In genomic region chr4:129097006-129097405, GRCm38 (mm10) we compare ENCODE assay signal across 22 mouse cellular contexts. TPM values are rescaled to one million over a fixed set of nuclear protein-coding genes. Genes with fewer than 3 reads are reported as not detected.
"Had no signal": no experiment of that assay in that cellular context is flagged by ENCODE, and none has a peak within 500 bp of the region (broad histone marks: within the 10 kb centered on the region; RNA-seq: fewer than 3 reads in every experiment).

No protein-coding gene starts in this region.

- H3K9ac ChIP-seq: liver, embryonic 15.5 days; lung, embryonic 15.5 days; neural tube, embryonic 12.5 days; neural tube, embryonic 15.5 days; stomach, embryonic 15.5 days had no signal

- H3K4me2 ChIP-seq: liver, embryonic 11.5 days; liver, embryonic 15.5 days; lung, embryonic 15.5 days; midbrain, embryonic 11.5 days; neural tube, embryonic 12.5 days; neural tube, embryonic 15.5 days; stomach, embryonic 15.5 days had no signal

- H3K4me3 ChIP-seq: left cerebral cortex, adult 2 months; liver, embryonic 15.5 days; lung, embryonic 15.5 days; megakaryocyte, embryonic 14.5 days; neural tube, embryonic 12.5 days; neural tube, embryonic 15.5 days; stomach, embryonic 15.5 days had no signal

- DNase-seq: kidney, adult 18-20 months; kidney, adult 9 months; kidney, postnatal 14 days; kidney, postnatal 4 days; layer of hippocampus, adult 9-11 months; lung, adult 18-20 months; lung, postnatal 10 days; lung, postnatal 36 days; midbrain, embryonic 14.5 days; retina, postnatal 1 day; right cerebral cortex, postnatal 25 days; spleen, adult 18-20 months; thymus, postnatal 25 days had no signal

- H3K36me3 ChIP-seq: liver, embryonic 15.5 days; lung, embryonic 15.5 days; neural tube, embryonic 12.5 days; neural tube, embryonic 15.5 days; stomach, embryonic 15.5 days had no signal

- H3K4me1 ChIP-seq: liver, embryonic 15.5 days; lung, embryonic 15.5 days; megakaryocyte, embryonic 14.5 days; neural tube, embryonic 12.5 days; neural tube, embryonic 15.5 days; stomach, embryonic 15.5 days had no signal

- H3K27ac ChIP-seq: left cerebral cortex, adult 2 months; liver, embryonic 15.5 days; lung, embryonic 15.5 days; neural tube, embryonic 12.5 days; neural tube, embryonic 15.5 days; stomach, embryonic 15.5 days had no signal

- H3K27me3 ChIP-seq: stomach, embryonic 15.5 days had no signal

- H3K9me3 ChIP-seq: liver, embryonic 15.5 days; lung, embryonic 15.5 days; neural tube, embryonic 12.5 days; neural tube, embryonic 15.5 days; stomach, embryonic 15.5 days had no signal

RNA-seq across cellular contexts. Expression of gene Tmem54, which starts 8.3 kb away (rescaled TPM):
- polyA plus RNA-seq: midbrain, embryonic 14.5 days; neural tube, embryonic 15.5 days had no signal
